Mouse (Mus musculus) midbrain, postnatal 0 days (tissue): ENCODE data around the gene Stxbp5l. TPM values are rescaled to one million over a fixed set of nuclear protein-coding genes. Genes with fewer than 3 reads are reported as not detected.

Experiments used
- ATAC-seq: fragments of 200-750 bp; cut with Nextera tagmentation; 2 replicates; pipeline ENCODE4 v1.8.0; 2017; ENCODE audit warnings: moderate number of reproducible peaks, mild to moderate bottlenecking, moderate TSS enrichment, moderate library complexity; ENCODE audit not compliant: low FRiP score
- DNase-seq: peaks from one replicate; pipeline ENCODE4 v3.0.0-alpha.2; 2015; ENCODE audit warnings: low spot score
- H3K27ac ChIP-seq: fragments of 300-500 bp; sonication (generic); 2 replicates; pipeline ENCODE4 v1.5.1; 2014; ENCODE audit warnings: low read depth, mild to moderate bottlenecking, low read length, mixed read lengths
- H3K27me3 ChIP-seq: fragments of 300-500 bp; sonication (generic); 2 replicates; pipeline ENCODE4 v1.6.1; 2014; ENCODE audit warnings: low read length, control low read depth, mixed read lengths; ENCODE audit not compliant: insufficient read depth
- H3K36me3 ChIP-seq: fragments of 300-500 bp; sonication (generic); 2 replicates; pipeline ENCODE4 v1.6.1; 2014; ENCODE audit warnings: low read length, control low read depth, mixed read lengths; ENCODE audit not compliant: insufficient read depth
- H3K4me1 ChIP-seq: fragments of 300-500 bp; sonication (generic); 2 replicates; pipeline ENCODE4 v1.6.1; 2014; ENCODE audit warnings: mild to moderate bottlenecking, control low read depth, antibody characterized with exemption, low read length, mixed read lengths; ENCODE audit not compliant: insufficient read depth
- H3K4me2 ChIP-seq: fragments of 300-500 bp; sonication (generic); 2 replicates; pipeline ENCODE4 v1.6.1; 2014; ENCODE audit warnings: low read depth, mild to moderate bottlenecking, low read length, mixed read lengths; ENCODE audit not compliant: poor library complexity, severe bottlenecking
- H3K4me3 ChIP-seq: fragments of 300-500 bp; sonication (generic); 2 replicates; pipeline ENCODE4 v1.5.1; 2014; ENCODE audit warnings: low read depth, mild to moderate bottlenecking, low read length, moderate library complexity
- H3K9ac ChIP-seq: fragments of 300-500 bp; sonication (generic); replicated peaks from 2 replicates; pipeline ENCODE4 v1.6.1; 2014; ENCODE audit warnings: mild to moderate bottlenecking, low read length, moderate library complexity, mixed read lengths; ENCODE audit not compliant: poor library complexity, severe bottlenecking
- H3K9me3 ChIP-seq: fragments of 300-500 bp; sonication (generic); 2 replicates; pipeline ENCODE4 v1.6.1; 2016; ENCODE audit warnings: low read length, control low read depth
- CTCF ChIP-seq: IDR thresholded peaks from 2 replicates; pipeline ENCODE4 v1.5.1; 2016; ENCODE audit warnings: antibody characterized with exemption, mild to moderate bottlenecking
- WGBS: fragments of 180-500 bp; shearing (Covaris S2); extraction: QIAGEN DNeasy Blood & Tissue Kit; methylation state at CpG from one replicate; pipeline ENCODE4 v1.1.7; 2014; 5-methylcytosine and 5-hydroxymethylcytosine counted together
- polyA plus RNA-seq: library from polyadenylated mRNA; unstranded; fragments of >200 nt; fragmentation: Nextera tagmentation; extraction: Ambion mirVana; gene quantifications from 2 replicates; pipeline ENCODE4 v1.2.1, GENCODE M21; 2015
- total RNA-seq: library from RNA; depleted of rRNA; stranded (reverse); fragments of >200 nt; gene quantifications from 2 replicates; pipeline ENCODE4 v1.2.3, GENCODE M21; 2014; rRNA removed

Stxbp5l gene
- total RNA-seq (18.7 and 23.9 TPM in 2 replicates), polyA plus RNA-seq (10.8 and 13.5 TPM in 2 replicates)

DNA sequence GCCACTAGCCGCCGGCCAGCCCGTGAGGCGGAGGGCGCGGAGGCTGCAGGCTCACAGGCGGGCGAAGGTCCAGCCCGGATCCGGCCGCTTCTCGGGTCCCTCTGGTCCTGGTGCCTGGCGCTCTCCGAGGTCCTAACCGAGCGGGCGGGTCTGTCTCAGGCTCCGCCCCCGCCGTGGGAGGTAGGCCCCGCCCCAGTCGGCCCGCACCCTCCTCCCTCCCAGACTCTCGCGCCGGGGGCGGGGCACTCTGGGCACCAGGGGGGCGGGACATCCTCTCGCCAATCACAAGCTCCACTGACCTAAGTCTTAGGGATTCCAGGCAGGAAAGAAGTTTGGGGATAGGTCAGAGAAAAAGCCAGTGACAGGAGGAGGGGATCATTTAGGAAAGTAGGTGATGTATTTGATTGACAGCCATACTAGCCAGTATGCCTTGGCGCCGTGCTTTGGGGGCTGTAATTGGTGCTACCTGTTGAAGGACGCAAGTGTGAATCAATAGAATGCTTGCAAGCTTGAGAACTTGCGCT is at the start of gene Stxbp5l:
Stxbp5l (minus strand) TSS at position 142 of the 524 bp plus-strand sequence.
- ATAC-seq (peak; percentile 95), DNase-seq (peak; percentile 94)
- no peaks in the 10 kb centered on the region for H3K27me3 ChIP-seq
- peak within 1 kb of the TSS; percentile 78 for H3K4me3 ChIP-seq
- TF ChIP-seq CTCF = no peak
- H3K27ac ChIP-seq = peak within 1 kb of the TSS; percentile 62
- no peaks in the 10 kb centered on the region for H3K4me1 ChIP-seq
- peak within 1 kb of the TSS; percentile 76 for H3K4me2 ChIP-seq
- no peaks in the 10 kb centered on the region for H3K36me3 ChIP-seq
- under 1% methylated on average over 22 of the region's 33 CpGs for WGBS
- no peaks in the 10 kb centered on the region for H3K9me3 ChIP-seq
- peak within 1 kb of the TSS; percentile 81 for H3K9ac ChIP-seq

DNA sequence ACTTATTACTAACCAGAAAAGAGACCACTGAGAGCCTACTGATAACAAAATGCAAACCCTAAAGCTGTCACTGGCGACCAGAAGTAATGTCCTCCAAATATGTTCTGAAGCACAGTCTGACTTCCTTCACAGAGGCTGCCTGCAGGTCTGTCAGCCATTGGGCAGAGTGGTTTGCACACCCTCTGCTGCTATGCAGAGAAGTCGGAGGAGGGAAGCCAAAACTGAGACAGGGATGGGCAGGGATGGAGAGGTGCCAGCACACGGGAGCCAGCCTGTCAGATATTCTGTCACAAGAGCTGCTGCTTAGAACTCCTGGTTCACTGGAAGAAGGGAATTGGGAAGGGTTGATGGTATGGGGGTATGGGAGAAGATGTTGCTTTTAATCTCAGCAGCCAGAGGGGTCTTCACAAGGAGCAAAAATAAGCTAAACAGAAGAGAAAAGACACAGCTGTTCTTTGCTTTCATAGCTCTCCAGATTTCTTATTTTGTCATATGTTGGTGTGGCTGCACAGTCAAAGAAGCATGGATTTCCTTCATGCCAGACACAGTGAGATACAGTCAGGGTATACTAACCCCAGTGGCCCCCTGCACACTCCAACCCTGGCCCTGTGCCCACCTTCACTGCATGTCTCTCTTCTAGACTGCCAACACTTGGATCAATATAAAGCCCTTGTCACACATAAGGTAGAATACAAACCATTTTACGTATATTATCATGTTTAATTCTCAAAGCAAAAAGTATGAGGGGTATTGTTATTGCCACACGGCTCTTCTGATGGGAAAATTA is 48.8 kb upstream of the Stxbp5l start:
- H3K4me3 ChIP-seq = no peak overlapping the region
- WGBS = 62% methylated on average over 5 of the region's 5 CpGs
- ATAC-seq = no peak

DNA sequence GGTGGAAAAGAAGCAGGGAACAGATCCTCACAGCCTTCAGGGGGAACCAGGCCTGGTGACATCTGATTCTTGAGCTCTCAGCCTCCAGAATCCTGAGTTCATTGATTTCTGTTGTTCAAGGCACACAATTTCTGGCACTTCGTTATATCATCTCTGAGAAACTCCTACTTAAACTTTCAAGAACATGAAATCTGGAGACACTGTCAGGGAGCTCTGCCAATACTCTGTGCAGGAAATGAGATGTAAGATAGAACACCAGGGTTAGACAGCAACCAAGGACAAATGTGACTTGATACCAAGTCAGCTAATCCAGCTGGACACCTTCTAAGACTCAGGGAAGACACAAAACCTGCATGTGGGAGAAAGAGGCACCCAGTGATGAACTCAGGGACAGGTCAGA is 40.7 kb upstream of the Stxbp5l start:
- Histone ChIP-seq H3K36me3 (no peaks in the 10 kb centered on the region), H3K27ac (no peak overlapping the region), H3K4me3 (no peak overlapping the region), H3K27me3 (no peaks in the 10 kb centered on the region), H3K9me3 (no peaks in the 10 kb centered on the region), H3K9ac (no peak overlapping the region), H3K4me2 (no peak overlapping the region), H3K4me1 (no peaks in the 10 kb centered on the region)
- ATAC-seq = no peak
- TF ChIP-seq CTCF = no peak
- 70% methylated on average over 1 of the region's 1 CpGs for WGBS
- no peak for DNase-seq

More for the DNA sequence above, 48.8 kb upstream of the Stxbp5l start:
- Histone ChIP-seq H3K36me3 (no peaks in the 10 kb centered on the region), H3K27me3 (no peaks in the 10 kb centered on the region), H3K27ac (no peak overlapping the region), H3K4me2 (no peak overlapping the region), H3K9me3 (no peaks in the 10 kb centered on the region), H3K4me1 (no peaks in the 10 kb centered on the region), H3K9ac (no peak overlapping the region)
- TF ChIP-seq CTCF = no peak
- DNase-seq = peak; percentile 53

DNA sequence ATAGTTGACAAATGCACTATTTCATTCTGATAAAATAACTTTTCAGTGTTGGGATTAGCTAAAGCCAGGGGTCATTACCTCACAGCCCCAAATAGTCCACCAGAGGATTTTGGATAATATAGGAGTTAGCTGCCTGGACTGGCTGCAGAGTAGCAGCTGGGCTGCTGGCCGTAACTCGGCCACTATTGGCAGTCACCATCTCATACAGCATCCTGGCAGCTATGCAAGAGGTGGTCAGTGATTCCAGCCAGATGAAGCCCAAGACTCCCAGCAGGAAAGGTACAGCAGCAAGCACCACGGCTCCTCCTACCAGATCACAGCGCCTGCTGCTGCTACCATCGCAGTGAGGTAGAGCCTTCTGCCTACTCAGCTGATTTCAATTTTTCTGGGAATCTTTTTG is 38.1 kb upstream of the Stxbp5l start:
- H3K9ac ChIP-seq = no peak overlapping the region
- ATAC-seq = no peak
- peak; percentile 68 for DNase-seq
- H3K36me3 ChIP-seq = no peaks in the 10 kb centered on the region
- TF ChIP-seq CTCF = no peak
- H3K9me3 ChIP-seq = no peaks in the 10 kb centered on the region
- H3K4me2 ChIP-seq = no peak overlapping the region
- H3K27me3 ChIP-seq = no peaks in the 10 kb centered on the region
- H3K4me3 ChIP-seq = no peak overlapping the region
- H3K27ac ChIP-seq = no peak overlapping the region
- no peaks in the 10 kb centered on the region for H3K4me1 ChIP-seq
- WGBS = 80% methylated on average over 5 of the region's 5 CpGs

DNA sequence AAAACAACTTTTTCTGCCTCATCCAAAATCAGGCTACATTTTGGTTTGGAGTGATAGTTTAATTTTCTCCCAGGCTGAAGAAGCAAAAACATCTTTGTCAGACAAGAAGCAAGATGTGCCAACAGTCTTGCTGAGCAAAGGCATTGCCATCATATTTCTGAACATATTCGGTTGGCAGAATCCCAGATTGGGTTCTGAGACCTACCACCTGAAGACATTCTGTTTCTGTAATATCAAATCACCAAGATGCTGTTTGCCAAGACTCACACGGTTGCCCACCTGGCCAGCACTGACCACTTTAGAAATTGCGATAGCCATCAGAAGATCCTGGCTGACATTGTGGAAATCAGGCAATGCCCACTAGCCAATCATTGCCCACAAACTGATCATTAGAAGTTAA is 37.1 kb upstream of the Stxbp5l start:
- no peak overlapping the region for H3K4me2 ChIP-seq
- no peak for TF ChIP-seq CTCF
- H3K27me3 ChIP-seq = no peaks in the 10 kb centered on the region
- 89% methylated on average over 3 of the region's 3 CpGs for WGBS
- H3K27ac ChIP-seq = no peak overlapping the region
- H3K9me3 ChIP-seq = no peaks in the 10 kb centered on the region
- no peaks in the 10 kb centered on the region for H3K36me3 ChIP-seq
- H3K4me3 ChIP-seq = no peak overlapping the region
- no peaks in the 10 kb centered on the region for H3K4me1 ChIP-seq
- DNase-seq = peak; percentile 43
- H3K9ac ChIP-seq = no peak overlapping the region
- ATAC-seq = no peak

DNA sequence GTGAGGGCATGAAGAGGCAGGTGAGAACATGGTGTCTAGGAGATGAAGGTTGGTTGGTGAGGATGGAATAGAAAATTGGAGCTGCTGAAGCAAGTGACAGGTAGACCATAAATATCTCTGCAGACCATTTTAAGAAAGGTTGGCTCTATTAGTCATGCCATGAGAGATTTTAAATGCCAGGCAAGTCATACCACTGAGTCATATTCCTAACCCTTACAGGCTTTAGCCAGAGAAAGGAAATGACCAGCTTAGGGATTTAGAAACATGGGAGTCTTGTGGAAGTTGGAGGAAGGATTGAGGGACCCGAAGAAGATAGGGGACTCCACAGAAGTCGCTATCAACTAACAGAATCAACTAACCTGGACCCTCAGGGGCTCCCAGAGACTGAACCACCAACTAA is 35.8 kb upstream of the Stxbp5l start:
- Histone ChIP-seq H3K36me3 (no peaks in the 10 kb centered on the region), H3K9ac (no peak overlapping the region), H3K4me2 (no peak overlapping the region), H3K27me3 (no peaks in the 10 kb centered on the region), H3K4me1 (no peaks in the 10 kb centered on the region), H3K4me3 (no peak overlapping the region), H3K9me3 (no peaks in the 10 kb centered on the region), H3K27ac (no peak overlapping the region)
- no peak for ATAC-seq
- DNase-seq = no peak
- 90% methylated on average over 2 of the region's 2 CpGs for WGBS
- no peak for TF ChIP-seq CTCF
